Mouse (Mus musculus): ENCODE measurements around the gene Kcnd3. TPM values are rescaled to one million over a fixed set of nuclear protein-coding genes. Genes with fewer than 3 reads are reported as not detected.
A peak's percentile ranks its signal among the peaks of the same experiment; 100 is the strongest.

The Kcnd3 gene
- polyA plus RNA-seq, 2 experiments = 1.0 to 2.0 TPM

- no peaks in the 10 kb centered on the region for H3K9me3 ChIP-seq (ENCODE audit: control insufficient read depth, low read length)
- no peak overlapping the region for H3K9ac ChIP-seq (ENCODE audit: low read depth, low read length, severe bottlenecking)
- no peak overlapping the region for H3K27ac ChIP-seq (replicated peaks; ENCODE audit: low read depth, low read length)
- no peak for TF ChIP-seq POLR2A (IDR thresholded peaks at IDR 0.05; ENCODE audit: borderline replicate concordance, extremely low read depth, insufficient read depth, insufficient read length)
- ATAC-seq (ENCODE audit: low FRiP score, low read depth) (no peak), DNase-seq (ENCODE audit: low spot score) (peak; percentile 29)
- H3K27me3 ChIP-seq (ENCODE audit: control insufficient read depth, insufficient read depth, low read length) = no peaks in the 10 kb centered on the region
- no peak overlapping the region for H3K4me2 ChIP-seq (replicated peaks; ENCODE audit: low read depth, low read length, severe bottlenecking)
- no peaks in the 10 kb centered on the region for H3K36me3 ChIP-seq (ENCODE audit: control insufficient read depth, insufficient read depth, low read length)
- H3K4me3 ChIP-seq (replicated peaks; ENCODE audit: low read length) = no peak overlapping the region
- no peaks in the 10 kb centered on the region for H3K4me1 ChIP-seq (ENCODE audit: control insufficient read depth, insufficient read depth, low read length)
- 34% methylated on average over 8 of the region's 8 CpGs for WGBS
Measured at GRCm38 (mm10) chr3:105487171-105487570, 35.0 kb downstream of the Kcnd3 start.

GRCm38 (mm10) chr3:105489607-105490006 is 37.5 kb downstream of the Kcnd3 start:
- Histone ChIP-seq H3K9ac (ENCODE audit: low read depth, low read length, severe bottlenecking) (no peak overlapping the region), H3K27ac (replicated peaks; ENCODE audit: low read depth, low read length) (no peak overlapping the region), H3K4me1 (ENCODE audit: control insufficient read depth, insufficient read depth, low read length) (no peaks in the 10 kb centered on the region), H3K4me3 (replicated peaks; ENCODE audit: low read length) (no peak overlapping the region), H3K9me3 (ENCODE audit: control insufficient read depth, low read length) (no peaks in the 10 kb centered on the region), H3K36me3 (ENCODE audit: control insufficient read depth, insufficient read depth, low read length) (no peaks in the 10 kb centered on the region), H3K4me2 (replicated peaks; ENCODE audit: low read depth, low read length, severe bottlenecking) (no peak overlapping the region), H3K27me3 (ENCODE audit: control insufficient read depth, insufficient read depth, low read length) (no peaks in the 10 kb centered on the region)
- DNase-seq (ENCODE audit: low spot score) (no peak), ATAC-seq (ENCODE audit: low FRiP score, low read depth) (no peak)
- WGBS = 13% methylated on average over 4 of the region's 4 CpGs
- TF ChIP-seq POLR2A (IDR thresholded peaks at IDR 0.05; ENCODE audit: borderline replicate concordance, extremely low read depth, insufficient read depth, insufficient read length) = no peak

- H3K27me3 ChIP-seq (ENCODE audit: control insufficient read depth, insufficient read depth, low read length) = no peaks in the 10 kb centered on the region
- no peak overlapping the region for H3K9ac ChIP-seq (ENCODE audit: low read depth, low read length, severe bottlenecking)
- ATAC-seq (ENCODE audit: low FRiP score, low read depth) (no peak), DNase-seq (ENCODE audit: low spot score) (no peak)
- H3K27ac ChIP-seq (replicated peaks; ENCODE audit: low read depth, low read length) = no peak overlapping the region
- H3K36me3 ChIP-seq (ENCODE audit: control insufficient read depth, insufficient read depth, low read length) = no peaks in the 10 kb centered on the region
- no peaks in the 10 kb centered on the region for H3K9me3 ChIP-seq (ENCODE audit: control insufficient read depth, low read length)
- no peaks in the 10 kb centered on the region for H3K4me1 ChIP-seq (ENCODE audit: control insufficient read depth, insufficient read depth, low read length)
- TF ChIP-seq POLR2A (IDR thresholded peaks at IDR 0.05; ENCODE audit: borderline replicate concordance, extremely low read depth, insufficient read depth, insufficient read length) = no peak
- 19% methylated on average over 9 of the region's 9 CpGs for WGBS
- no peak overlapping the region for H3K4me3 ChIP-seq (replicated peaks; ENCODE audit: low read length)
- no peak overlapping the region for H3K4me2 ChIP-seq (replicated peaks; ENCODE audit: low read depth, low read length, severe bottlenecking)
Measured at GRCm38 (mm10) chr3:105494886-105495285, 42.8 kb downstream of the Kcnd3 start.

GRCm38 (mm10) chr3:105496216-105496615 is 44.1 kb downstream of the Kcnd3 start:
- no peak for TF ChIP-seq POLR2A (IDR thresholded peaks at IDR 0.05; ENCODE audit: borderline replicate concordance, extremely low read depth, insufficient read depth, insufficient read length)
- DNase-seq (ENCODE audit: low spot score) (no peak), ATAC-seq (ENCODE audit: low FRiP score, low read depth) (no peak)
- Histone ChIP-seq H3K9ac (ENCODE audit: low read depth, low read length, severe bottlenecking) (no peak overlapping the region), H3K36me3 (ENCODE audit: control insufficient read depth, insufficient read depth, low read length) (no peaks in the 10 kb centered on the region), H3K27me3 (ENCODE audit: control insufficient read depth, insufficient read depth, low read length) (no peaks in the 10 kb centered on the region), H3K9me3 (ENCODE audit: control insufficient read depth, low read length) (no peaks in the 10 kb centered on the region), H3K4me2 (replicated peaks; ENCODE audit: low read depth, low read length, severe bottlenecking) (no peak overlapping the region), H3K4me3 (replicated peaks; ENCODE audit: low read length) (no peak overlapping the region), H3K27ac (replicated peaks; ENCODE audit: low read depth, low read length) (no peak overlapping the region), H3K4me1 (ENCODE audit: control insufficient read depth, insufficient read depth, low read length) (no peaks in the 10 kb centered on the region)
- WGBS = 78% methylated on average over 7 of the region's 7 CpGs

- Histone ChIP-seq H3K27ac (replicated peaks; ENCODE audit: low read depth, low read length) (no peak overlapping the region), H3K9me3 (ENCODE audit: control insufficient read depth, low read length) (no peaks in the 10 kb centered on the region), H3K4me1 (ENCODE audit: control insufficient read depth, insufficient read depth, low read length) (no peaks in the 10 kb centered on the region), H3K4me2 (replicated peaks; ENCODE audit: low read depth, low read length, severe bottlenecking) (no peak overlapping the region), H3K9ac (ENCODE audit: low read depth, low read length, severe bottlenecking) (no peak overlapping the region), H3K27me3 (ENCODE audit: control insufficient read depth, insufficient read depth, low read length) (no peaks in the 10 kb centered on the region), H3K4me3 (replicated peaks; ENCODE audit: low read length) (no peak overlapping the region), H3K36me3 (ENCODE audit: control insufficient read depth, insufficient read depth, low read length) (no peaks in the 10 kb centered on the region)
- no peak for ATAC-seq (ENCODE audit: low FRiP score, low read depth)
- DNase-seq (ENCODE audit: low spot score) = no peak
- no peak for TF ChIP-seq POLR2A (IDR thresholded peaks at IDR 0.05; ENCODE audit: borderline replicate concordance, extremely low read depth, insufficient read depth, insufficient read length)
- WGBS = 84% methylated on average over 5 of the region's 5 CpGs
Measured at GRCm38 (mm10) chr3:105496935-105497334, 44.8 kb downstream of the Kcnd3 start.

- ATAC-seq (ENCODE audit: low FRiP score, low read depth) (no peak), DNase-seq (ENCODE audit: low spot score) (no peak)
- H3K4me1 ChIP-seq (ENCODE audit: control insufficient read depth, insufficient read depth, low read length) = no peaks in the 10 kb centered on the region
- no peak overlapping the region for H3K4me3 ChIP-seq (replicated peaks; ENCODE audit: low read length)
- no peak overlapping the region for H3K4me2 ChIP-seq (replicated peaks; ENCODE audit: low read depth, low read length, severe bottlenecking)
- no peaks in the 10 kb centered on the region for H3K9me3 ChIP-seq (ENCODE audit: control insufficient read depth, low read length)
- no peaks in the 10 kb centered on the region for H3K36me3 ChIP-seq (ENCODE audit: control insufficient read depth, insufficient read depth, low read length)
- 75% methylated on average over 1 of the region's 1 CpGs for WGBS
- no peak for TF ChIP-seq POLR2A (IDR thresholded peaks at IDR 0.05; ENCODE audit: borderline replicate concordance, extremely low read depth, insufficient read depth, insufficient read length)
- no peak overlapping the region for H3K27ac ChIP-seq (replicated peaks; ENCODE audit: low read depth, low read length)
- H3K27me3 ChIP-seq (ENCODE audit: control insufficient read depth, insufficient read depth, low read length) = no peaks in the 10 kb centered on the region
- no peak overlapping the region for H3K9ac ChIP-seq (ENCODE audit: low read depth, low read length, severe bottlenecking)
Measured at GRCm38 (mm10) chr3:105501071-105501470, 48.9 kb downstream of the Kcnd3 start.

All from limb, embryonic 14.5 days (tissue).